Mouse (Mus musculus): ENCODE measurements at regions not wholly inside any gene's neighbourhood (a gene's known extent, or its start where the extent isn't known, plus 50 kb on each side); places are given as distances from the start of the nearest gene placed in this dataset.

DNA sequence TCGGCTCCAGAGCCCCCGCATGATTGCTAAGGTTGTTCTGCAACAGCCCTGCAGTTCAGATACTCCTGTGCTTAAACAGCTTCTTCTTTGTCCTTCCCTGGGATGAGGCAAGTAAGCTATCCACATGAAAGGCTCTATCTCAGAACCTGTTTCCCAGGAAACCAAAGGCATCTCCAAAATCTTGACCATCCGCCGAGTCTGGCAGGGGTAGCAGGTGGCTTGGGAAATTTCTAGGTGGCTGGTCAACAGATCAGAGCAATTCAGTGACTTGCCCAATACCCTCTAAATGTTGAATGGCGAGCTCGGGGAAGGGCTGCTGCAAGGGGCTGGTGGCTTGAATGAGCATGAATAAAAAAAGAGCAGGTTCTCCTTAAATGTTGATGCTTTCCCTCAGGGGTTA is 229.7 kb upstream of the Mphosph6 start:
- intact Hi-C loops (cut with DNase I) = no loop called here

DNA sequence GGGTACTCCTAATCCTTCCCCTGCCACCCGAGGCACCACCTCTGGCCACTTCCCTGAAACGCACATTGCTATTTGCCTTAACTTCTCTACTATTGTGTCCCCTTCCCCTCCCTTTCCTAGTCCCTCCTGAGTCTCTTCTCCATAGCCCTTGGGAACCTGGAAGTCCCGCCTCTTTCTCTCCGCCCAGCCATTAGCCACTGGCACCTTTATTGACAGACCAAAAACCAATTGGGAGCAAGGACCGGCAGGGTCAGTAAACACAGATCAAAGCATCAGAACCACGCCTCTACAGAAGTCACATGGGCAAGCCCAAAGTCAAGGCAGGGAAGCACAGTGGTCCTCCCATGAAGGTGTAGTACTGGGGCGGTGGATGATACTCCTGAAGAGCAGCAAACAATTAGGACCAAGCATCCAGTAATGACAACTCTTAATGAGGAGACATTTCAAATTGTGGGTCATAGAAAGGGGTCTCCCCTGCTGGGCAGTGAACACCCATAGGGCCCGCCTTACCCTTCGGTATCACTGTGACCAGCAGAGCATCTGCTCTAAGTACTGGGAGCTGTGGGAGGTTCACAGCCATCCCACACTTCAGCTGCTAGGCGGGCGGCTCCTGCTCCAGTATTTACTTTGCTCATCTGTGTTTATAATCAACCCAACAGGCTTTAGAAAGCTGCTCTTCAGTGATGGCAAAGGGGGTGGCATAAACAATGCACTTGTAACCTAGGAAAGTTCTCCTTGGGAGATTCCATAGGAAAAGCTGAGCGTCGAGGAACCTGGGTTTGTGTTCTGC is 226.5 kb upstream of the Mphosph6 start:
- intact Hi-C loops (cut with DNase I) = no loop called here

DNA sequence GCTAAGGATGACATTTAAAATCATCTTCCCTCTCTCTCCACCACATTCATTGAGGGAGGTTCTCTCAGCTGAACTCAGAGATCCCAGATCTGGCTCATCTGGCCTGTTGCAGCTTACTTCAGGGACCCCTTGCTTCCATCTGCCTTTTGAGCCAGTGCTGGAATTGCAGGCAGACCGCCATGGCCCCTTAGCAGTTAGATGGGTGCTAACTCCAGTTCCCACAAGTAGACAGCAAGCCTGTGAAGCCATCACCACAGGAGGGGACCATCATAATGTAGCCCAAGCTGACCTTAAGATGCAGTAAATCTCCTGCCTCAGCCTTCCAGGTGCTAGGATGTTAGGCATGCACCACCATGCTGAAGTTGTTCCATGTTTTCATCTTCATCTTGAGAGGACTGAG is 221.7 kb upstream of the Mphosph6 start:
- intact Hi-C loops (cut with DNase I) = no loop called here

DNA sequence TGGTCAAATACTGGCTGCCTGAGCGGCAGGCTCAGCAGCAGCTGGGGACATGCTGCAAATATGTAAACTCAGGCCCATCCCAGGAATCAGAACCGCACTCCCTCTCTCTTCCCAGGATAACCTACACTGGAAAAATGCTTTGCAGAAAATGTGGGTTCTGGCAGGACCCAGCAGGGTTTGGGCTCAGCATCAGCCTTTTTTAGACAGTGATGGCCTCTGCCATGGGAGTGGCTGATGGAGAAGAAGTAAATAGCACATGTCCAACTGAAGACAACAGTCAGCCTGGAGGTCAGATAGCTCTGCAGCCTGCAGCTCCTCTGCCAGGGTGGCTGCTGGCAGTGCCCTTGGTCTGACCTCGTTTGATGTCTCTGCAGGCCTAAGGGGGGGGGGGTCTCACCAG is 220.2 kb upstream of the Mphosph6 start:
- intact Hi-C loops (cut with DNase I) = no loop called here

DNA sequence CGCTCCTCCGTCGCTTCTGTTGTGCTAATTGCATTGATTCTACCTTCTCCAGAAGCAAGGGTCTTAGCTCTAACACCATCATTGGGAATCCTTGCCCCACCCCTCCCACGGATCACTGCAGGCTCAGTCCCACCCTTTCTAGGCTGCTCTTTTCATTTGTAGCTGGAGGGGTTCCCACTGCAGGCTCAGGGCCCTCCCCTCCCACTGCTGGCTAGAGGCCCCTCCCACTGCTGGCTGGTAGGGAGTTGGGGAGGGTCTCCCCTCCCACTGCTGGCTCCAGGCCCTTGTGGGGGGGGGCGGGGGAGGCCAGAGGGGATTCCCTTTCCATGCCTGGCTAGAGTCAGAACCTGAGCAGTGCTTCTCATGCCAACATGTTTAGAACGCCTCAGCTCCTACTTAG is 215.5 kb upstream of the Mphosph6 start:
- intact Hi-C loops (cut with DNase I) = no loop called here

DNA sequence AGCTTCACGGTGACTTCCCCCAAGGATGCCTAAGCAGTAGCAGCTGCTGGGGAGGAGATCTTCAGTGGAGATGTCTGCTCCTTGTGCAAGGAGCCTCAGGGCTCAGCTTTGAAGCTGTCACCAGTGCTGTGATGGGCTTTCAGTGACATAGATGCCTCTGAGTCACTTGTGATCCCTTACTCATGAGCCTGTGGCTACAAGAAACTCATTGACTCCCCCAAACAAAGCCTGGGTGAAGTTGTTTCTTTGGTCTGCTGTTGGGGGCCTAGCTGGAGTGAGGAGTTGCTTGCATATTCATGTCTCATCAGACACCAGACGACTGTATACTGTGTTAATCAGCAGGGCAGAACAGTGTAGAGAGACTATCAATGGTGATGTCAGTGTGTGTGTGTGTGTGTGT is 203.4 kb upstream of the Mphosph6 start:
- intact Hi-C loops (cut with DNase I) = no loop called here

DNA sequence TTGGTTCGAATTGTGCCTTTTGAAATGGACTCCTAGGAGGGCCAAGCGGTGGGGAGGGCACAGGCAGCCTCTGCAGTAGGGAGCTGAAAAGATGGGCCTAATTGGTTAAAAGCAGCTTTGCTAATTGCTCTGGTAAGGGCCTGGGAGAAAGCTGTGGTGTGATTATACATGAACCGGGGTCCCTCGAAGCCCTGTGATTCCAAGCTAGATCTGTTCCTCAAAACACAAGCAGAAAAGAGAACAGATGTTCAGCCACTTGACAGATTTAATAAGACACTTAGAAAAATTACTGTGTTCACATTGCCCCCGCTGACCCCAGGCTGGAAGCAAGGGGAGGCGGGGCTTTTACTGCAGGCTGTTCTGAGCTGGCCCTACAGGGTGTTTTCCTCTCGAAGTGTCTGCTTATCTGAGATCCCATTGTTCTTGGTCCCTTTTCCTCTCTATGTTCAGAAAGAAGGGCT is 202.7 kb upstream of the Mphosph6 start:
- intact Hi-C loops (cut with DNase I) = no loop called here

DNA sequence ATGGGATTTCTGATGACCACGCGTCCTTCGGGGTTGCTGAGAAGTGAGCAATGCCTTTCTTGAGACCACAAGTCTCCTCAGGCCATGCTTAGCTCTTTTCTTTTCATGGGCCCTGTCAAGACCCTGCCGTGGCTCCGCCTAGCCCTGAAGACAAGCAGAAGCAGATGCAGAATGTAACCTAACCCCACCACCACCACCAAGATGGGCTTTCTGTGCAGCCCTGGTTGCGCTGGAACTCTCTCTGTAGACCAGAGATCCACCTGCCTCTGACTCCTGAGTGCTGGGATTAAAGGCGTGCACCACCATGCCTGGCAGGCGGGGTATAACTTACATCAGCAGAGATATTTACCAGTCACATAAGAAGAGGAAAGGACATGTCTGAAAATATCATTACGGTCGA is 199.4 kb upstream of the Mphosph6 start:
- intact Hi-C loops (cut with DNase I) = no loop called here

DNA sequence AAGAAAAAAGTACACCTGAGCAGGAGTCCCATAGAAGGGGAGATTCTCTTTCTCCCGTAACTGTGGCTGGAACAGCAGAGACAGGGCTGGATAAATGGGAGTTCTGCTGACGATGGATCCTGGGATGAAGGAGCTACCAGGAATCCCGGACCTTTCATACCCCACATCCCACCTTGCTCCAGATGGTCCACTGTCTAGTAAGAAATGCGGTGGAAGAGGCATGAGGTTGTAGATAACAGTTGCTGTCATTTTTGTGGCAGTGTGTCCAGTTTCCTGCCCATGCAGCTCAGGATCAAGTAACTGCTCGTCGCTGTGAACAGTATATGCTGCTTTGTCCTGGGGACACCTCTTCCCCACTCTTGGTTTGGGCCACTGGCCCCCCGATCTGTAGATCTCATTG is 190.1 kb upstream of the Mphosph6 start:
- intact Hi-C loops (cut with DNase I) = no loop called here

DNA sequence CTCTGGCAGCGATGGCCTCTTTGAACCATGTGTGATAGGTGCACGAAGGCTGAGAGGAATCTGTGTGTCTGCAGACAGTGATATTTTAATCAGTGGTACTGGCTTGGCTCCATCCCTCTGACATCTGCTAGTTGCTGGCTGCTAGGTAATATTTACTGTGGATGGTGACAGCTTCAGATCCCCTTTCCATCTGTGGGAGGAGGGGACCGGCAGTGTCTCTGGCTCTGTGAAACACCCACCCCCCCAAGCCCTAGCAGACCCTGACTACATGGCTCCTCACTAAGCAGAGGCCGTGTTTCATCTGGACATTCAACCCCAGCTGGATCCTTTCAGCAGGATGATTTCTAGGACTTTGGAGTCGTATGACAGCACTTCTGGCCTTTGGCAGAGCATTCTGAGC is 187.0 kb upstream of the Mphosph6 start:
- intact Hi-C loops (cut with DNase I) = no loop called here

DNA sequence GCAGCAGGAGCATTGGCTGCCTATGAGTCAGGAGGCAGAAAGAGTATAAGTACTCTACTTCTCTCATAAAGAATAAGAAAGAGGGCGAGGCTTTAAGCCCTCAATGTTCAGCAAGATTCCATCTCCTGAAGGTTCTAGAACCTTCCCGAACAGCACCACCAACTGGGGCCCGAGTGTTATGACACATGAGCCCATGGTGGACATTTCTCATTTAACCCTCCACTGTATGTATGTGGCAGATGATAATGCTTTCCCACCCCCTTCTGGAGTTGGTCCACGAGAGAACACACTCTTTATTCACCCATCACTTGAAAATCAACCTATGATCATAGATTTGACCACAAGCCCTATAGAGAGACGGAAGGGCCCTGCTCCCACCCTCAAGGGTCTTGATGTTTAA is 166.6 kb upstream of the Mphosph6 start:
- intact Hi-C loops (cut with DNase I) = no loop called here

DNA sequence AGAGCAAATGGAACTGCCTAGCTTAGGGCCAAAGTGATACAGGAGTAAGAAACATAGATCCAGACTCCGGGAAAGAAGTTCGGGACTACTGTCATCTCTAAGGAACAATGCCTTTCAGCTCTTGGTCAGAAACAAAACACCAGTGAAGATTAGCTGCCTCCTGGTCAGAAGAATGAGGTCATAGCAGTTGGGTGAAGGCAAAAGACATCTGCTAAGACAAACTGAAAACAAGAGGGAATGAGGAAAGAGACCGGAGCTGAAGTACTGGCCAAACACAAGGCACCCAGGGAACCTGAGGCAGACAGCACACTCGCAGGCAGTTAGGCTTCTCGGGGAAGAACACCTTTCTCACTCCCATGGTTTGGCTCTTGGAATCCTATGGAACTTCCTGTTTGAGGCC is 164.8 kb upstream of the Mphosph6 start:
- intact Hi-C loops (cut with DNase I) = no loop called here

DNA sequence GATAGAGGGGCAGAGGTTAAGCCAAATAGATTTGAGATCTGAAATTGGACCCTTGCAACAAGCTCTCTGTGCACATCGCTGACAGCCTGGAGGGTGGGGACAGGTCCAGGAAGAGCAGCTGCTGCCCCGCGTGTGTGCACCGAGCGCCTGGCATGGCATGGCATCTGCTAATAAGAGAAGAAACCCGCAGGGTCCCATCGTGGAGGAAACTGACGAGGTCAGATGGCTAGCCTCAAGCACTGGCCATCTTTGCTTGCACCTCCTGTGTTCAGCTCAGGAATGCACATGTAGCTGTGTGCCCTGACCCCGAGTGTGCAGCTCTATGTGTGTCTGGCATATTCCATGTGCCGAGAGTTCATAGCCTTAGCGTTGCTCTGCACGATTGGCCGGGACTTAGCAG is 161.7 kb upstream of the Mphosph6 start:
- intact Hi-C loops (cut with DNase I) = no loop called here

DNA sequence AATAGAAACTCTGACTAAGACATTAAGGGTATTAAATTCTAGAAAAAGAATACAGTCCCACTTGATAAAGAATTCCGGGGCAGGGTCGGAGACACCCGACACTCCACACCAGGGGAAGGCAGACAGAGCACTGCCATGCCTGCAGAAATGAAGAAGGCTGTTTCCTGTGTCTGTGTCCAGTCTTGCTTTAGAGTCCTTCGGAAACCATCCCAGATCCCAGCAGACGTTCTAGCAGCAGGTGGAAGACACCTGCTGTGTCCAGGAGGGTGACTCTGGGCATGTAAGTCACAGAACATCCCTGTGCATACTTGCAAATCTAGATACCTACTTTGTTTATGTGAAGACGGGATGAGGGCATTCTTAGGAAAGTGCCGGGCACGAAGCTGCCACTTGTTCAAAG is 160.9 kb upstream of the Mphosph6 start:
- intact Hi-C loops (cut with DNase I) = no loop called here

DNA sequence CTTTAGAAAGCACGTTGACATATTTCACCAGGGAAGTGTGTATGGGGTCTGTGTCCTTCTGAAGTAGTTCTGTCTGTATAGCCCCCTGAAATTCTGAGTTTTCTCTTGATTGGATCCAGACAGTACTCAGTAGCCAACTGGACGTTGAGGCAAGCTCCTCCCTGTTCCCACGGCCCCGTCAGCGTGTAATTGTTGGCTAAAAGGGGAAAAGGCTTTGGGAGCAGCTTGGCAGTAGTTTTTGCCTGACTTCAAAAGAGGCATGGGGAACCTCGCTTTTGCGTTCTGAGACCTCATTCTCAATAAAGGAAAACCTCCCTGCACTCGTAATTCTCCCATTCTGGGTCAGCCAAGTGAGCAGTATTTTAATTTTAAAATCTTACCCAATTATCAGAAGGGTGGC is 157.8 kb upstream of the Mphosph6 start:
- intact Hi-C loops (cut with DNase I) = no loop called here

DNA sequence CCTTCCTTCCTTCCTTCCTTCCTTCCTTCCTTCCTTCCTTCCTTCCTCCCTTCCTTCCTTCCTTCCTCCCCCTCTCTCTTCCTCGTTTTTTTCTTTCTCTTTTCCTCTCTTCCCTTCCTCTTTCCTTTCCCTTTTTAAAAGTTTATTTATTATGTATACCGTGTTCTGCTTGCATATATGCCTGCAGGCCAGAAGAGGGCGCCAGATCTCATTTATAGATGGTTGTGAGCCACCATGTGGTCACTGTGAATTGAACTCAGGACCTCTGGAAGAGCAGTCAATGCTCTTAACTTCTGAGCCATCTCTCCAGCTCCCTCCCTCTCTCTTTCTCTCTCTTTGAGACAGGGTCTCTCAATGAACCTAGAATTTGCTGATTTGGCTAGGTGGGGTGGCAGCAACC is 157.2 kb upstream of the Mphosph6 start:
- intact Hi-C loops (cut with DNase I) = no loop called here

DNA sequence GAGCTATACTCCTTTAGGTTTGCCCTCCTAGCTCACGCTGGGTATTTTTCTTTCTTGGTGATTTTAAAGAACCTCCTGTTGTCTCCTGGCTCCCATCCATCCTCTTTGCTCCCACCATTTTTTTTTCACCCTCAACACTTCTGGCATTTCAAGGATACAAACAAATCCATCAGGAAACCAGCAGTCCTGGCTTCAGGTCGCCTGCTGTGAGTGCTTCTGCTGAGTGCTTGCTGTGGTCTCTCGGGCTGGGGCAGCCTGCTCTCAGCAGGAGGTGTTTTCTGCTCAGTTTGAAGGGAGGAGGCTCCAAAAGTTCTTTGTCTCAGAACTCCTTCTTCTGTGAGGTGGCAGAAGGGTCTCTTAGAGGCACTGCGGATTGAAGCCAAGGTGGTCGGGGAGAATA is 149.9 kb upstream of the Mphosph6 start:
- intact Hi-C loops (cut with DNase I) = no loop called here

DNA sequence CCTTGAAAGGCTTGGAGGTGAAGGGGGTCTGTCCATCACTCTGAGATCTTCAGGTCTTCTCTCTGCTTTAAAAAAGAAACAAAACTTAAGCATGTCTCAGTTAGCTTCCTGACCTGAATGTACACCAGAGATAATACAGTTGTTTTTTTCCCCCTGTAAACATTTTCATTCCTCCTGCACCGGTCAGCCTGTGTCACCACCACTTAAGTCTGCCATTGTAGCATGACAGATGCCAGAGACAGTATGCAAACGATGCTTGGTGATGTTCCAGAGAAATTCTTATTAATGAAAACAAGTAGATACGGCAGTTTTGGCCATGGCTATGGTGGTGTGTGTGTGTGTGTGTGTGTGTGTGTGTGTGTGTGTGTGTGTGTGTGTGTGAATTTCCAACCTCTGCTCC is 144.8 kb upstream of the Mphosph6 start:
- intact Hi-C loops (cut with DNase I) = no loop called here

DNA sequence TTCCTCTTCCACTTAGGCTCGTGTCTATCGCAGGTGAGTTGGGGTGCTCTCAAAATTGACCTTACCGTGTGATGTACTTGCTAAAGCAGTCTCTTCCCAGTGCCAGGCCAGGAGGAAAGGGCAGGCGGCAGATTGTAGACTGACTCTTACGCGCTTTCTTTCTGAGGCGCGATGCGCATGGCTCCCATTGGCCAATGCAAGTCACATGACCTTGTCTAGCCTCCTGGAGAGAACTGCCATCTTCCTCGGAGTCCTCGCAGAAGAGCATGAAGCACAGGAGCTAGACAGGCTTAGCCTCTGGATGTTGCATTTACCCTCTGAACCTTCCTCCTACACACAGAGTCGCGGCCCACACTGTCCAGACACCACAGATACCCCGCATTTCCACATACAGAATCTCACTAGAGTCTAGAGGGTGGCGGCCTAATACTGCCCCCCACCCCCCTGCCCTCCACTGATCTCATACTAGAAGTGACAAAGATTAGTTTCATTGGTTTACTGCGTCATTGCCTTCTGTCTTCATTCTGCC is 132.9 kb upstream of the Mphosph6 start:
- intact Hi-C loops (cut with DNase I) = loop anchor here (5.0 to 10.0 kb wide), 3 partner anchors 340 to 918 kb away; no protein-coding TSS in a partner anchor

DNA sequence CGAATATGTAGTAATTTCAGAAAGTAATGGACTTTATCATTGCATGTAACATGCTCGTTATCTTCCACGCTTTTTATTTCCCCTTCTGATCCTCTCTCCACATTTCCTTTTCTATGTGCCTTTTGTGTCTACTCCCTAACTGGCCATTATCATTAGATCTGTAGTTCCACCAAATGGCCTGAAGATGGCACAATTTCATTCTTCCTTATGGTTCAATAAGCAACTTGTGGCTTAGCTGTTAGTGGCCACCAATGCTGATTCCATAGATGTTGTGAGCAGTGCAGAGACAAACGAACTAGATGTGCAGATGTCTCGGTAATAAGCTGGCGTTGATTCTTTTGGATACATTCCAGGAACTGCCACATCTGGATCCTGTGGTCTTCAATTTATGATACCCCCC is 128.9 kb upstream of the Mphosph6 start:
- intact Hi-C loops (cut with DNase I) = loop anchor here (5.0 to 10.0 kb wide), 3 partner anchors 344 to 922 kb away; no protein-coding TSS in a partner anchor

DNA sequence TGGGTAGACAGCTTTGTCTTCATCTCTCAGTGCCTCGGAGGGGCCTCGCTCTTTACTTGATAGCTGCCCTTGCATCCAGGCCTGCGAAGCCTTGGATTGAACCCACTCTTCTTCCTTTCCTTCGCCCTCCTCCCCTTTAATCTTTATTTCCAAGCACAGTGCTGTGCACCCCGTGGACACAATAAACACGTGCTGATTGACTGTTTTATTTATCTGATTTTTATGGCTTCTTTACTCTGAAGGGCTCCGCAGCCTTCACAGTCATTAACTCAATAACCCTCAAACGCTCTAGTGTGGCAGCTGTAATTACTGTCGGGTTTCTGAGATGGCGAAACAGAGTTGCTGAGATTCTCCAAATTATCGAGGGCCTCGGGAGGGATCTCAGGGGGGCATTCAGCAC is 127.9 kb upstream of the Mphosph6 start:
- intact Hi-C loops (cut with DNase I) = loop anchor here (5.0 to 10.0 kb wide), 3 partner anchors 345 to 923 kb away; no protein-coding TSS in a partner anchor

DNA sequence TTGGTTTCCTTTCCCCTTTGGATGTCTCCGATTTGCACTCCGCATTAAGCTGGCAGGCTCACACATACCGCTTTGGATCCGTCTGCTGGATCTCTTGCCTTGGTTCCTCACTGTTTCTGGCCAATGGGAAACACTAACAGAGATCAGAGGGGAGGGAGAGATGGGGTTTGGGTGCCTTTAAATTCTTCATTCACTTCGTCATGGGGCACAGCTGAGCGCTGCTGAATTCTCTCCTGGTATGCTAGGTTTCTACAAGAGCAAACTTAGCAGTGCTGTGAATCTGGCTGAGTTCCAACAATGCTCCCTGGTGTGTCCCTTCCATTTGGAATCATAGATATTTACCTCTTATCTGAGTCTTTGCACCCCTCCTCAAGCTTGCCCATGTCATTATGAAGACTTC is 121.6 kb upstream of the Mphosph6 start:
- intact Hi-C loops (cut with DNase I) = no loop called here

DNA sequence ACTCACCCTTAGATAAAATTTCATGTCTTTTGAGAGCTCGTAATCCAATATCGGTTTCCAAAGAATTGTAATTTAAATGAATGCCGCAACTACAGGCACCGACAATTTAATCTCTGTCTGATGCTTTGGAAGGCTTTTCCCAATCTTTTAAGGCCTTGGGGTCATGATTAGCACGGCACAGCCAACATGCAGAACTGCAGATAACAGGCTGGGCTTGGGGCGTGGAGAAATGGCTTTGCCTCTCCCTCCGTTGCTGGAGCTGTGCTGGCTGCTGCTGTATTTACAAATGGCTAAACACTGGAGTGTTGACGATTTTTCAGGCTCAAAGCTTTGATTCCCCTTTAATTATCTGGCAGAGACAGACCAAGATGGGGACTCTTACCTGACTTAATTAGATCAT is 101.3 kb upstream of the Mphosph6 start:
- intact Hi-C loops (cut with DNase I) = no loop called here

All from adrenal gland (tissue).